Mouse (Mus musculus): ENCODE data around the gene Cnnm1.

DNA sequence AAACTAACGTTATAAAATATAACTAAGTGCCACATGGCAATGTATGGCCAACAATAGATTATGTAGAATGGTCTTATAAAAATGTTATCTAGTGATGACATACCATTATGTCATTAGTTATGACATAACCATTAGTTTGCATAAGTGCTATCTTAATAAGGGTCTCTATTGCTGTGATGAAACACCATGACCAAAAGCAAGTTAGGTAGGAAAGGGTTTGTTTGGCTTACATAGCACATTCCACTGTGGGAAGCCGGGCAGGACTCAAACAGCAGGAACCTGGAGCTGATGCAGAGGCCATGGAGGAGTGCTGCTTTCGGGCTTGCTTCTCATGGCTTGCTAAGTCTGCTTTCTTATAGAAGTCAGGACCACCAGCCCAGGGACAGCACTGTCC lies 24.1 kb downstream of the Cnnm1 start:
- TF ChIP-seq GATA1 (IDR thresholded peaks at IDR 0.05; ENCODE audit: borderline replicate concordance, low read length), result no peak
- TF ChIP-seq CTCF (IDR thresholded peaks at IDR 0.05; ENCODE audit: low read depth, low read length), result no peak
- no peak for TF ChIP-seq TAL1 (conservative IDR thresholded peaks at IDR 0.05; ENCODE audit: low read depth, low read length)
- TF ChIP-seq POLR2AphosphoS5 (IDR thresholded peaks at IDR 0.05; ENCODE audit: insufficient replicate concordance, low read depth, low read length), result no peak
- no peak for TF ChIP-seq GATA2 (IDR thresholded peaks at IDR 0.05; ENCODE audit: borderline replicate concordance, low read depth, low read length)

Data from G1E (cell line).